Mouse (Mus musculus): Measurements from ENCODE around the gene Syne1.

DNA sequence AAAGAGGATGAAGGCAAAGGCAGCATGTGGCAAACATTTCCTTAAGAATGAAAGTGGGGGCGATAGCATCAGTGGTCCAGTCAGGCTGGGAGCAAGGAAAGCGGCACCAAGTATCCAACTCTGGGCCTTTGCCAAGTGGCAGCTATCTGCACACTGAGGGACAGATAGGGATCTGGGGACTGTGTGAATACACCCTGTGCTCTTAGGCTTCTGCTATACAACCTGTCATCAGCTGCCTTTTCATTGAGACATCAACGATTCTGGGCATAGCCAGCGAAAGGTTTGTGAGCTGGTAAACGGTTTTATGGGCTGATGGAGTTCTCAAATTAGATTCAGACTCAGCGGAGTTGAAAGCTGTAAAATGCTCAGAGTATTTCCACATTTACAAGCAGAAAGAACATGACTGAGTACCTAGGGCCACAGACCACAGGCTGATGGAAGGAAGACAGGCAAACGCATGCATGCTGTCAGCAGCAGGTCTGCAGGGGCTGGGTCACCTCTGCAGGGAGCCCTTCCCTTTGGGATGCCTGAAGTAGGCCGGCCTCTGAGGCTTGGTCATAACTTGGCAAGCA, 542.4 kb downstream of the Syne1 start:
- TF ChIP-seq CTCF (IDR thresholded peaks at IDR 0.05; ENCODE audit: low read depth, low read length) (no peak), POLR2A (IDR thresholded peaks at IDR 0.05; ENCODE audit: extremely low read depth, insufficient read depth, low read length) (no peak)

Measured in liver, adult 2 months (tissue).